Mouse (Mus musculus) heart, adult 2 months (tissue): ENCODE measurements at regions not wholly inside any gene's neighbourhood (a gene's known extent, or its start where the extent isn't known, plus 50 kb on each side); places are given as distances from the start of the nearest gene placed in this dataset.

Experiments used
- CTCF ChIP-seq: fragments of 200-600 bp; IDR thresholded peaks from 2 replicates; pipeline ENCODE4 v1.8.1; 2022; ENCODE audit warnings: antibody characterized with exemption, mild to moderate bottlenecking, moderate library complexity
- POLR2A ChIP-seq: fragments of 200-500 bp; IDR thresholded peaks from 2 replicates; pipeline ENCODE4 v1.6.1; 2011; ENCODE audit warnings: mild to moderate bottlenecking, low read depth, low read length, control low read depth; ENCODE audit not compliant: insufficient read depth

- TF ChIP-seq CTCF (no peak), POLR2A (no peak)
Observed at GRCm38 (mm10) chr3:134390472-134391336, 154.4 kb downstream of the Cxxc4 start.
